Mouse (Mus musculus) limb, embryonic 11.5 days (tissue): ENCODE data around the gene Thada. TPM values are rescaled to one million over a fixed set of nuclear protein-coding genes. Genes with fewer than 3 reads are reported as not detected.
A peak's percentile ranks its signal among the peaks of the same experiment; 100 is the strongest.

Experiments
- ATAC-seq: fragments of 200-750 bp; cut with Nextera tagmentation; 2 replicates; pipeline ENCODE4 v1.8.0; 2017; ENCODE audit warnings: low read depth; ENCODE audit not compliant: insufficient number of reproducible peaks, low FRiP score, low TSS enrichment
- DNase-seq: peaks from one replicate; pipeline ENCODE4 v3.0.0-alpha.2; 2015; ENCODE audit warnings: low spot score
- H3K27ac ChIP-seq: fragments of 300-500 bp; sonication (generic); replicated peaks from 2 replicates; pipeline ENCODE4 v1.5.1; 2014; ENCODE audit warnings: low read depth, mild to moderate bottlenecking, low read length
- H3K27me3 ChIP-seq: fragments of 300-500 bp; sonication (generic); 2 replicates; pipeline ENCODE4 v1.6.1; 2014; ENCODE audit warnings: mild to moderate bottlenecking, low read length, mixed read lengths; ENCODE audit not compliant: control insufficient read depth, insufficient read depth
- H3K36me3 ChIP-seq: fragments of 300-500 bp; sonication (generic); 2 replicates; pipeline ENCODE4 v1.6.1; 2014; ENCODE audit warnings: mild to moderate bottlenecking, low read length, moderate library complexity, mixed read lengths; ENCODE audit not compliant: control insufficient read depth, insufficient read depth
- H3K4me1 ChIP-seq: fragments of 300-500 bp; sonication (generic); 2 replicates; pipeline ENCODE4 v1.6.1; 2014; ENCODE audit warnings: low read length, mixed read lengths; ENCODE audit not compliant: control insufficient read depth, insufficient read depth
- H3K4me2 ChIP-seq: fragments of 300-500 bp; sonication (generic); 2 replicates; pipeline ENCODE4 v1.6.1; 2014; ENCODE audit warnings: low read depth, mild to moderate bottlenecking, moderate library complexity; ENCODE audit not compliant: severe bottlenecking
- H3K4me3 ChIP-seq: fragments of 300-500 bp; sonication (generic); 2 replicates; pipeline ENCODE4 v1.5.1; 2014; ENCODE audit warnings: low read depth, low read length
- H3K9ac ChIP-seq: fragments of 300-500 bp; sonication (generic); 2 replicates; pipeline ENCODE4 v1.6.1; 2014; ENCODE audit warnings: mild to moderate bottlenecking, low read length
- H3K9me3 ChIP-seq: fragments of 300-500 bp; sonication (generic); 2 replicates; pipeline ENCODE4 v1.6.1; 2016; ENCODE audit warnings: low read length; ENCODE audit not compliant: control insufficient read depth
- WGBS: fragments of 180-500 bp; shearing (Covaris S2); extraction: QIAGEN DNeasy Blood & Tissue Kit; methylation state at CpG from one replicate; pipeline ENCODE4 v1.1.7; 2014; 5-methylcytosine and 5-hydroxymethylcytosine counted together
- polyA plus RNA-seq: library from polyadenylated mRNA; unstranded; fragments of >200 nt; fragmentation: Nextera tagmentation; extraction: Ambion mirVana; gene quantifications from 2 replicates; pipeline ENCODE4 v1.2.1, GENCODE M21; 2014

Gene Thada
- polyA plus RNA-seq, 1 experiment from 2014 or later: 12.6 TPM

DNA sequence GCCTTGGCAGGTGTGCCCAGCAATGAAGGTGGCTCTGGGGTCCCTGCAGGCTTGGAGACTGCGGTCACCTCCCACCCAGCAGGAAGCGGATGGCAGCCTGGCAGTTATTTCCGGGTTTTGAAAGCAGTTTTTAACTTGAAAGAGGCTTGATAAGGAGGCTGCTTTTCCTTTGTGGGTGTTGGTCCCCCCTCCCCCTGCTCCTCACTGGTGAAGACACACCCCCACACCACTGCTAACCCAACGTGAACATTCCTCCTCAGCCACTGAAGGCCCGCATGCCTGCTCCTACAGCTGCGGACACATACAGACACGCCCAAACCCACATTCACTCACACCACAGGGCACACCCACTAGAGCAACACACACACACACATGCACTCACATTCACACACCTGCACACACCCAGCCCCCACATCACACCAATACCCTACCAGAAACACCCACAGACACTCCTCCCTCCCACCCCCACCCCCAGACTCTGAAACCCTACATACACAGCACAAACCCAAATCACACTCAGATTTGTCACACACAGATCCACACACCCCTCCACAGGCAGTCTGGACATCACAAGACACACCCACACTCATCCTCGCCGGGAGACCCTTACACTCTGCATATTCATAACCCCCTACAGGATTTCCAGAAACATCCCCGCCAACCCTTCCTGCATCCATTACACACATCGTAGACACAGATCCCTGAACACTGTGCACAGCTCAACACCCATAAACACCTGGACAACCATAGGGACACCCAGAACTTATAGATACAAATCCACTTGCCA, 285.1 kb downstream of the Thada start:
- peaks cover 8% of the 10 kb centered on the region for H3K36me3 ChIP-seq
- H3K9me3 ChIP-seq: no peaks in the 10 kb centered on the region
- peak overlapping the region; percentile 78 for H3K27ac ChIP-seq
- H3K4me3 ChIP-seq: no peak overlapping the region
- H3K4me1 ChIP-seq: peaks cover 38% of the 10 kb centered on the region
- WGBS: 36% methylated on average over 11 of the region's 11 CpGs
- H3K27me3 ChIP-seq: no peaks in the 10 kb centered on the region
- DNase-seq (peak; percentile 42), ATAC-seq (peak; percentile 34; the same call in 1 of the 2 replicates)
- no peak overlapping the region for H3K4me2 ChIP-seq
- 0 out of 2 replicates have a peak overlapping the region, but pooled peaks have one; percentile 17 for H3K9ac ChIP-seq

DNA sequence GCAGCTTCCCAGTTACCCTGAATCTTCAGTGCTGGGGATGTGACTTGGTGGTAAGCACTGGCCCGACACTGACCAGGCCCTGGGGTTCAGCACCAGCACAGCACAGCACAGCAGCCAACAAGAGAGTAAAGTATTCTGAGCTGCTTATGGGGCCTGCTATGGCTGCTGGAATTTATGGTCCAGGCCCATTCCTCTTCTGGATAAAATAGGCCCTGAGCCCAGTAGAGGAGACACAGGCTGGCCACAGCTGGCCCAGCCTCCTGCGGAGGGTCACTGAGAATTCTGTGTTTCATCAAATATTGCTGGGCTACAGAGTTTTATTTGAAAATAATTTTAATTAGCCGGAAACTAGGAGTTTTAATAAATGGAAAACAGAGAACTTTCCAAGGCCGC, 286.0 kb downstream of the Thada start:
- Histone ChIP-seq H3K4me3 (no peak overlapping the region), H3K36me3 (0 out of 2 replicates have a peak, but pooled peaks cover under 1% of the 10 kb centered on the region), H3K27me3 (no peaks in the 10 kb centered on the region), H3K27ac (peak overlapping the region; percentile 69), H3K9ac (no peak overlapping the region), H3K4me2 (no peak overlapping the region), H3K4me1 (peaks cover 38% of the 10 kb centered on the region), H3K9me3 (peaks cover 5% of the 10 kb centered on the region; the same call in 1 of the 2 replicates)
- WGBS: 61% methylated on average over 4 of the region's 4 CpGs
- DNase-seq (no peak), ATAC-seq (no peak)

- Histone ChIP-seq H3K9me3 (peaks cover 5% of the 10 kb centered on the region; the same call in 1 of the 2 replicates), H3K4me2 (no peak overlapping the region), H3K27me3 (no peaks in the 10 kb centered on the region), H3K9ac (no peak overlapping the region), H3K4me1 (peaks cover 38% of the 10 kb centered on the region), H3K27ac (no peak overlapping the region), H3K4me3 (no peak overlapping the region), H3K36me3 (no peaks in the 10 kb centered on the region)
- ATAC-seq (no peak), DNase-seq (no peak)
- 90% methylated on average over 17 of the region's 17 CpGs for WGBS
Observed at GRCm38 (mm10) chr17:84179026-84179972, 286.7 kb downstream of the Thada start.

DNA sequence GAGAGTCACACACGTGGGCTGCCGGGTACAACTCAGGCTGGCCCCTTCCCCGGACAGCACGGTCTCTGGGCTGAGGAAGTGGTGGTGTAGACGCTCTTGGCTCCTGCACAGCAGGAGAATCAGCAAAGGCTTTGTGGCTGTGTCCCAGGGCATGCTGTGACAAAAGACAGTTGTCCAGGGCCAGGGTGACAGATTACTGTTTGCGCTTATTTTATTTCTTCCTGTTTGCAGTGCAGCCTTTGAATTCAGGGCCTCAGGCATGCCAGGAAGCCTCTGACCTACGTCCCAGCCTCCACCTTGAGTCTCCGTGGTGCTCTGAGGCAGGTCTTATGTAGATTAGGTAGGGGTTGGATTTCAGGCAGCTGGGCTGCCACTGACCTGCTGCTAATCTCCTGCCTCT, 288.5 kb downstream of the Thada start:
- Histone ChIP-seq H3K9me3 (peaks cover 5% of the 10 kb centered on the region; the same call in 1 of the 2 replicates), H3K36me3 (no peaks in the 10 kb centered on the region), H3K4me3 (no peak overlapping the region), H3K4me2 (no peak overlapping the region), H3K27ac (0 out of 2 replicates have a peak overlapping the region, but pooled peaks have one; percentile 30), H3K9ac (no peak overlapping the region), H3K4me1 (peaks cover 28% of the 10 kb centered on the region), H3K27me3 (no peaks in the 10 kb centered on the region)
- 16% methylated on average over 8 of the region's 8 CpGs for WGBS
- DNase-seq: no peak
- no peak for ATAC-seq

DNA sequence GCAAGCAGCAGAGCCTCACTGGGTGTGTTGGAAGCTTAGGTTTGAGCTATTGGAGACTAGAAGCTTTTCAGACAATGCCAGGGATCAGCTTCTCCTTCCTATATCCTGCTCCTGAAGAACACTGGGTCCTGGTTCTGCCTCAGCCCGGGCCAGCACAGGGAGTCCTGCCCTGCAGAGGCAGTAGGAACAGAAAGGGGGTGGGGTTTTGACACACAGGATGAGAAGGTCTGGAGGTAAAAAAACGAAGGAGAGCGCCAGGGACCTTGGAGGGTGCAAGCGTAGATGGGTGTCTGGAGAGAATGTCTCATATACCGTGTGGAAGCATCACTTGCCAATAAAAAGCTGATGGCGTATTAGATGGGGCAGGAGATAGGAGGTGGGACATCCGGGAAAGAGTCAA, 289.6 kb downstream of the Thada start:
- H3K27me3 ChIP-seq: no peaks in the 10 kb centered on the region
- peaks cover 5% of the 10 kb centered on the region; the same call in 1 of the 2 replicates for H3K9me3 ChIP-seq
- DNase-seq (no peak), ATAC-seq (no peak)
- no peak overlapping the region for H3K4me3 ChIP-seq
- WGBS: 84% methylated on average over 7 of the region's 7 CpGs
- no peak overlapping the region for H3K9ac ChIP-seq
- no peak overlapping the region for H3K4me2 ChIP-seq
- H3K36me3 ChIP-seq: no peaks in the 10 kb centered on the region
- peaks cover 18% of the 10 kb centered on the region for H3K4me1 ChIP-seq
- no peak overlapping the region for H3K27ac ChIP-seq

GRCm38 (mm10) chr17:84175196-84175595, 290.8 kb downstream of the Thada start:
- H3K4me3 ChIP-seq: no peak overlapping the region
- H3K27me3 ChIP-seq: no peaks in the 10 kb centered on the region
- ATAC-seq (no peak), DNase-seq (no peak)
- no peak overlapping the region for H3K9ac ChIP-seq
- no peaks in the 10 kb centered on the region for H3K36me3 ChIP-seq
- no peak overlapping the region for H3K27ac ChIP-seq
- peaks cover 6% of the 10 kb centered on the region for H3K4me1 ChIP-seq
- H3K4me2 ChIP-seq: no peak overlapping the region
- 98% methylated on average over 17 of the region's 17 CpGs for WGBS
- H3K9me3 ChIP-seq: peaks cover 5% of the 10 kb centered on the region; the same call in 1 of the 2 replicates

GRCm38 (mm10) chr17:84167377-84167776, 298.6 kb downstream of the Thada start:
- Histone ChIP-seq H3K9ac (no peak overlapping the region), H3K27ac (no peak overlapping the region), H3K9me3 (no peaks in the 10 kb centered on the region), H3K4me1 (no peaks in the 10 kb centered on the region), H3K4me2 (no peak overlapping the region), H3K4me3 (no peak overlapping the region), H3K27me3 (no peaks in the 10 kb centered on the region), H3K36me3 (no peaks in the 10 kb centered on the region)
- ATAC-seq (no peak), DNase-seq (no peak)
- 80% methylated on average over 4 of the region's 4 CpGs for WGBS

DNA sequence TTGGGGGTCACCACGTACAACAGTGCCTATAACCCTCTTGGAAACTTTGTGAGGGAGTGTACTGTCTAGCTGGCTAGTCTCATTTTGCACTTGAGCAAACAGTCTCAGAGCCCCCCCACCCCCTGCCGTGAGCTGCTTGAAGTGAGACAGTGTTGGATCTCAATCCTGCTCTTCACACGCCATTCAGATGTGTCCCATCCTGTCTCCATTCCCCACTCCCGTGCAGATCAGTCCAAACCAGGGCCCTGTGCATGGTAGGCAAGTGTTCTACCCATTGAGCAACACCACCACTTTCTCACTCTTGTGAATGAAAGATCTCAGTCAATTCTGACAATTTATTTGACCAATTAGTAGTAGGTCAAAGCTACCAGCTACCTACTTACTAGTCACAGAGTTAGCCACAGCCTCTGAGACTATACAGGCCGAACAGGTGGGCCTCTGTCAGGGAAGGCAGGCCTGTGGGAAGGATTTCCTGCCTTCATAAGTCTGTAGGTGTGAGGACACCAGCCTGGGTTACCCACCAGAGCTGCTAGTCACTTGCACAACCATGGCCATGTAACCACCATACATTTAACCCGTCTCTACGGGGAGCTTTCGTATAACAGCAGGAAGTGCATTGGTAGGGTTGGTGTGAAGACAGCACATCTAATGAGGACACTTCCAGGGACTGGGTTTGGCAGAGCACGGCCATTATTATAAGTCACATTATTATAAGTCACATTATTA, 299.7 kb downstream of the Thada start:
- WGBS: 92% methylated on average over 9 of the region's 9 CpGs
- no peak for ATAC-seq
- no peak for DNase-seq

More for the DNA sequence above, 299.7 kb downstream of the Thada start:
- H3K9ac ChIP-seq: no peak overlapping the region
- H3K36me3 ChIP-seq: no peaks in the 10 kb centered on the region
- H3K27me3 ChIP-seq: no peaks in the 10 kb centered on the region
- H3K4me2 ChIP-seq: no peak overlapping the region
- H3K4me3 ChIP-seq: no peak overlapping the region
- H3K27ac ChIP-seq: no peak overlapping the region
- H3K4me1 ChIP-seq: peaks cover 3% of the 10 kb centered on the region; the same call in 1 of the 2 replicates
- no peaks in the 10 kb centered on the region for H3K9me3 ChIP-seq
